Mouse (Mus musculus) cerebellum, adult (tissue): ENCODE data around the gene Gm4836.
"Not testable (repeated sequence)": the region's sequence is repeated elsewhere in the genome, so short reads cannot be mapped to it uniquely, and the experiment has no call there.

Experiments
- ATAC-seq: cut with Nextera tagmentation; 2 replicates; pipeline ENCODE4 v1.9.2; 2017; ENCODE audit warnings: mild to moderate bottlenecking, moderate library complexity, mixed read lengths; ENCODE audit not compliant: insufficient number of reproducible peaks, low FRiP score, low TSS enrichment

Gene Gm4836

DNA sequence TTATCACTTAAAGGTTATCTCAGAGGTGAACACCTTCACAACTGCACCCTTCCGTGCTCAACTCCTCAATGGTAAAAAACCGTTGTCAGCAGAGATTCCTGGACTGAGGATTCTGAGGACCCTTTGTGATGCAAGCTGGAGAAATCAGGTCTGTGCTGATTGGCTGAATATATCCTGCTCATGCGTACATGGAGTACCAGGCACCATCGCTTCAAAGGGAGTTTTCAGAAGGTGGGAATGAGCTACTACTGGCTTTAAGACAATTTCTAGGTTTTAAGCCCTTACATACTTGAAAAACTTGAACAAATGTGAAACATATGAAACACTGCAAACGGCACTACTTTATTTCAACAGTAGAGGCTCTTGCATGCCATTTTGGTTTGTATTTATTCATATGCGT is at the start of gene Gm4836:
Gm4836 (minus strand) TSS at position 101 of the 400 bp plus-strand sequence.
- ATAC-seq, result not testable (repeated sequence)
